Mouse (Mus musculus): ENCODE measurements around the gene Dlx6.
A peak's percentile ranks its signal among the peaks of the same experiment; 100 is the strongest.

Gene Dlx6

GRCm38 (mm10) chr6:6877981-6878840 is 15.1 kb downstream of the Dlx6 start:
- no peak for DNase-seq

DNA sequence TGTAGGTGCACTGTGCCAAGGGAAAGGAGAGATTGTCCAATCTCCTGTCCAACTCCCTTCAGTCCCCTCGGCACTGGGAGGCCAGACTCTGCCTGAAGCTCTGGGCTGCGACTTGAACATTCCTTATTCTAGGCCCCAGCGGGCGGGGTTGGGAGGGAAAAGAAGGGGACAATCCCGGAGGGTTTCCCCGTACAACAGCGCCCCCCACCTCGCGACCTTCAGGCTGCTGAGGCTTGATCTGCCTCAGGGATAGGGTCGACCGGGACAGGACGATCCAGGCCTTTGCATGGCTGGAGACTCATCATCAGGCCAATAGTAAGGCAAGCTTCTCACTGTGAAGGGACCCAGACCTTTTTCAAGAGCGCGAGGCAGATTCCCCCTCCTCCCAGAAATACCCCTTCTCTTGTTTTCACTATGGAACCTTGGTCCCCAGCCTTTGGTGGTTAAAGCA is 15.7 kb downstream of the Dlx6 start:
- no peak for DNase-seq

DNA sequence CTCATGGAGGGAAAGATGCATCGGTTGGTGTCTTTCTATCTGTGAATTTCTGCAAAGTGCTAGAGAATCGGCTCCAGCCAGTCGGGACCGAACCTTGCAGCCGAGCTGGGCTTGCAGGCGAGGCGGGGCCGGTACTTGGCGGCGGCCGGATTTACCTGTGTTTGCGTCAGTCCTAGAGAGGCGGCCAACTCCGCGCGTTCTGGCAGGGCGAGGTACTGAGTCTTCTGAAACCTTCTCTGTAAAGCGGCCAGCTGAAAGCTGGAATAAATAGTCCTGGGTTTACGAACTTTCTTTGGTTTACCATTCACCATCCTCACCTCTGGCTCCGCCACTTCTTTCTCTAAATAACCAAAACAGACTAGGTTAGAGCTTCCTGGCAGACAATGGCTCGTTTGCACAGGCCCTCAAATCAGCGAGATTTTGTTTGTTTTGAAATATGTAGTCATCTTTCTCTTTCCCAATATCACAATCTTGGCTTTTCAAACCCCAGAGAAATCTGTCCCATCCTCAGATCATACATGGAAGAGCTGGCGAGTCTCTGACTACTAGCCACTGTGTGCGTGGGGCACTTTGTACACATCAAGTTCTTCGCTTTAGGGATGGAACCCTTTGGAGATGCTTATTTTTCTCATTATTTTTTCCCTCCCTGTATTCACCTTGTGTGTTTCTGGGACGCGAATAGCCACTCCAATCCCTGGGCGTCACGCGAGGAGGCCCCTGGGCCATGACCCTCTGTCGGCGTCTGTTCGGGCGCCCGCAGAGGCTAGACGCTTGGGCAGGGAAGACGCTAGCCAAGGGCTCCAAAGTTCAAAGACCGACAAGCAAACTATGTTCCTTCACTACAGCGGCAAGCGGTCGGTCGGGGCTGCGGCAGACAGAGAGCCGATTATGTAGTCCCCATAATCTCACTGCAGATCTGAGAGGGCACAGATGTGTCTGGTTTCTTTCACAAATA is 16.5 kb downstream of the Dlx6 start:
- no peak for DNase-seq

DNA sequence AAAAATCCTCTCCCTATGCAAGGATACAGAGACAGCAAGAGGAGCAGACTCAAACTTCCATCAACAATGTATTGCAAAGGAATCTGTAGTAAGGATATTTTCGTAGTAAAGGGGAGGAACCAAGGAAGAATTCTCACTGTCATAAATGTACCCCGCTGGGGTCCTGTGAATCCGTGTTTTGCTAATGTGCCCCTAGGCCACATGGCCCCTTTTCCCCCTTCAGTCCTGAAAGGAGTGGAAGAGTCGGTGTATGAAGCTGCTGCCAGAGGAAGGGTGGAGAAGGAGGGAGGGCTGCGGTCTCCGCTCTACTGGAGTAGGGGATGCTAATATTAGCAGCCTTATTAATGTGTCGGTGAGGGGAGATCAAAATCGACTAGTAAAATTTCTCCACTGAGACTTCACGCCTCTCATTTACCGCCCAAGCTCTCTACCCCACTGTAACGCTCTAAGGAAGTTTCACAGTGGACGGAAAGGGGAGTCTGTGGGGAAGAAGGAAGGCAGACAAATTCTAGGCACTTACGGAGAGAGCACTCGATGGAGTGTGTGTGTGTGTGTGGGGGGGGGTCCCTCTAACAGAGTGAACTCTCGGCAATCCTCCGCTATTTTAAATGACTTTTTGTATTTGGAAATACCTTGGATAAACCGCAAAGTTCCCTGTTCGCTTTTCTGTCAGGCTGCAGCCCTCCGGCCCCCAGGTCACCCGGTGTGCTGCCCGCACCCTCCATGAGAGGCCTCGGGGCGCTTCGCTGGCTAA is 17.4 kb downstream of the Dlx6 start:
- DNase-seq = no peak

- DNase-seq = no peak
These were observed 18.0 kb downstream of the Dlx6 start for GRCm38 (mm10) chr6:6881115-6881637.

GRCm38 (mm10) chr6:6881638-6882190 is 18.6 kb downstream of the Dlx6 start, which contains the start of gene Dlx5:
Gene Dlx5 (minus strand): TSS chr6:6882085.
- DNase-seq = peak; percentile 67

- no peak for DNase-seq
These were observed 19.2 kb downstream of the Dlx6 start for GRCm38 (mm10) chr6:6882266-6882797.

DNA sequence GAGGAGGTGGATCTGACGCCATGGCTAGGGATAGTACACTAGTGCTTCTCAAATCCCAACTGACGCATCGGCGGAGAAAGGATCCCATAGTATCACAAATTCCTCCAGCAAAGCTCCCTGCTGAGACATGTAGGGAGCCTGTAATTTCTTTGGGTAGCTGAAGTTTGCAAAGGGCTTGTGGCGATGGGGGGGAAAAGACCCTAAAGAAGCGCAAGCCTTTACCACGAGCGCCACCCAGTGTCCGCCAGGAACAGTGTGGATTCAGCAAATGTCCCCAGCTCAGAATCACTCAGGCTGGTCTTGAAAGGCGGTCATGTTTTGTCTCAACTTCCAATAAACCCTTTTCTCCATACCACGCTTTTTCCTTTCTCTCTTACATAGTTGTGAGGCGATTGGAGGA is 21.8 kb downstream of the Dlx6 start:
- peak; percentile 91 for DNase-seq

- DNase-seq = no peak
These were observed 23.1 kb downstream of the Dlx6 start for GRCm38 (mm10) chr6:6886225-6886624.

DNA sequence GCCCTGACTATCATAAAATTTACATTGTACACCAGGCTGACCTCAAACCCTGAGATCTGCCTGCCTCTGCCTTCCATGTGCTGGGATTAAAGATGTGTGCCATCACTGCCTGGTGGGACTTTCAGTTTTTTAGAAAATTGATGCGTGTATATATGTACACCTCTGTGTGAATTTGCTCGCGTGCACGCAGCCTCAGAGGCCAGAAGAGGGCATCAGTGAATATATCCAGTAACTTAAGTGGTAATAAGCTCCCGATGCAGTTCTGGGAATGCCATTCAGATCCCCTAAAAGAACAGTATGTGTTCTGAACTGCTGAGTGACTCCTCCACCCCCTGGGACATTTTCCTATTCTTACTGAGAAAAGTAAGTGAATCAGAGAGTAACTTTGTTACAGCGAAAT is 26.9 kb downstream of the Dlx6 start:
- DNase-seq = no peak

GRCm38 (mm10) chr6:6909586-6909985 is 46.5 kb downstream of the Dlx6 start:
- no peak for DNase-seq

DNA sequence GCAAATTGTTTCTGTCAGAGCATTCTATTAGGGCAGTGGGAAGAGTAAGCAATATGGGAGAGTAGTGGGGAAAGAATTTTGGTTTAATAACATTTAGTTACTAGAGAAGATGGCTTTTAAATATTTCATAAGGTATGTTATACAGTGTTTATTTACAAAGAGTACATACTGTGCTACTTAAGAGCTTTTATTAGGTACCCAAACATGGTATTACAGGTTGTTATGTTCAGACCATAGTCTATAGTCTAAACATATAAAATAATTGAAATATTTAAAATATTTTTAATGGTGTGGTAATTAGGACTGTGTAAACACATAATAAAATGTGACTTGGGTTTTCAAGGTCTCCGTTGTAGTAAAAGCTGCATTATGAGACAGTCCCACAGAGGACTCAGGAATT is 51.2 kb downstream of the Dlx6 start:
- DNase-seq = no peak

GRCm38 (mm10) chr6:6914849-6915525 is 51.9 kb downstream of the Dlx6 start:
- DNase-seq = peak; percentile 33

DNA sequence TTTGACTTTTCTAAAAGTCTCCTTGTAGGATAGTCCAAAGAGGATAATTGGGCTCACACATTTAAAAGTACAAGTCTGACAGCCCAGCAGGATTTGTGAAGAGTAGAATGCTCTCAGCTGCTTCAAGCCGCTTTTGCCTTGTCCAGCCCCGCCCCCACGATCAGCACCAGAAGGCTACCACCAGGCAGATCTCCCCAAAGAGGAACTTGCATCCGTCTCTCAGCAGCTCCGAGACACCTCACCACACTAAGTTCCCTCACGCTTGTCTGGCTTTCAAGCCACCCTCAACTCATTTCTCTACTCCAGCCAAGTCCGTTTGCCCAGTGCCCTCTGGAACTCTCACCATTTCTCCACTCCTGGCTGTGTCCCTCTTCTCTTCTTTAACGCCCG is 52.4 kb downstream of the Dlx6 start:
- DNase-seq = no peak

GRCm38 (mm10) chr6:6917334-6917733 is 54.2 kb downstream of the Dlx6 start:
- no peak for DNase-seq
